Mouse (Mus musculus) intestine, embryonic 14.5 days (tissue): Measurements from ENCODE around the gene Eomes. TPM values are rescaled to one million over a fixed set of nuclear protein-coding genes. Genes with fewer than 3 reads are reported as not detected.
A peak's percentile ranks its signal among the peaks of the same experiment; 100 is the strongest.

Experiments
- ATAC-seq: fragments of 200-750 bp; cut with Nextera tagmentation; replicated peaks from 2 replicates; pipeline ENCODE4 v1.8.0; 2017; ENCODE audit warnings: low read depth, moderate number of reproducible peaks, moderate TSS enrichment, moderate library complexity; ENCODE audit not compliant: low FRiP score, low TSS enrichment
- DNase-seq: peaks from one replicate; pipeline ENCODE4 v3.0.0-alpha.2; 2018; ENCODE audit warnings: low spot score
- H3K27ac ChIP-seq: fragments of 300-500 bp; sonication (generic); 2 replicates; pipeline ENCODE4 v1.5.1; 2014; ENCODE audit warnings: low read depth, mild to moderate bottlenecking, control low read depth
- H3K27me3 ChIP-seq: fragments of 300-500 bp; sonication (generic); replicated peaks from 2 replicates; pipeline ENCODE4 v1.6.1; 2014; ENCODE audit warnings: low read length, control low read depth; ENCODE audit not compliant: control insufficient read depth, insufficient read depth
- H3K36me3 ChIP-seq: fragments of 300-500 bp; sonication (generic); 2 replicates; pipeline ENCODE4 v1.6.1; 2014; ENCODE audit warnings: low read length, control low read depth; ENCODE audit not compliant: control insufficient read depth, insufficient read depth
- H3K4me1 ChIP-seq: fragments of 300-500 bp; sonication (generic); replicated peaks from 2 replicates; pipeline ENCODE4 v1.6.1; 2014; ENCODE audit warnings: low read length, control low read depth, mixed read lengths; ENCODE audit not compliant: control insufficient read depth, insufficient read depth
- H3K4me2 ChIP-seq: fragments of 300-500 bp; sonication (generic); 2 replicates; pipeline ENCODE4 v1.6.1; 2014; ENCODE audit warnings: low read length
- H3K4me3 ChIP-seq: fragments of 300-500 bp; sonication (generic); 2 replicates; pipeline ENCODE4 v1.5.1; 2014; ENCODE audit warnings: low read depth, low read length, control low read depth, mixed read lengths
- H3K9ac ChIP-seq: fragments of 300-500 bp; sonication (generic); 2 replicates; pipeline ENCODE4 v1.6.1; 2014; ENCODE audit warnings: mild to moderate bottlenecking, low read length
- H3K9me3 ChIP-seq: fragments of 300-500 bp; sonication (generic); 2 replicates; pipeline ENCODE4 v1.6.1; 2016; ENCODE audit warnings: low read length, control low read depth; ENCODE audit not compliant: control insufficient read depth
- WGBS: fragments of 180-500 bp; shearing (Covaris S2); extraction: QIAGEN DNeasy Blood & Tissue Kit; methylation state at CpG from one replicate; pipeline ENCODE4 v1.1.7; 2014; 5-methylcytosine and 5-hydroxymethylcytosine counted together
- polyA plus RNA-seq: library from polyadenylated mRNA; unstranded; fragments of >200 nt; fragmentation: Nextera tagmentation; extraction: Ambion mirVana; gene quantifications from 2 replicates; pipeline ENCODE4 v1.2.1, GENCODE M21; 2014

Gene Eomes
- polyA plus RNA-seq, 1 experiment from 2014 or later: 0.34 TPM

- H3K4me2 ChIP-seq: no peak overlapping the region
- peaks cover 100% of the 10 kb centered on the region for H3K27me3 ChIP-seq
- ATAC-seq (no peak), DNase-seq (no peak)
- 6% methylated on average over 14 of the region's 14 CpGs for WGBS
- peaks cover 11% of the 10 kb centered on the region; the same call in 1 of the 2 replicates for H3K4me1 ChIP-seq
- H3K4me3 ChIP-seq: no peak overlapping the region
- H3K36me3 ChIP-seq: no peaks in the 10 kb centered on the region
- H3K9ac ChIP-seq: no peak overlapping the region
- no peak overlapping the region for H3K27ac ChIP-seq
- no peaks in the 10 kb centered on the region for H3K9me3 ChIP-seq
These were observed 2.3 kb downstream of the Eomes start for GRCm38 (mm10) chr9:118480292-118480690.

DNA sequence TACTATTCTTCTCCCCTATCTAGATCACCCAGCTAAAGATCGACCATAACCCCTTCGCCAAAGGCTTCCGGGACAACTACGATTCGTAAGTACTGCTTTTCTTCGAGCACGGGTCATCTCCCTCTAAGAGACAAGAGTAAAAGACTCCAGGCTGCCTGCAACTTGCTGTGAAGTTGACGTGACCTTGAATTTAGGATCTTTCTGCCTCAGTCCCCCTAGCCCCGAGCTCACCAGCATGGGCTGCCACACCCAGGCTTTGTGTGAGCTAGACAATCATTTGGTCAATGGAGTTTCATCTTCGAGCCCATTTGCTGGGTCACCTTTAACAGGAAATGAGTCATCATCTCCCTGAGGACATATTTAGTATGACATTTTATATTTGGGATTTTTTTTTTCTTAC lies 4.2 kb downstream of the Eomes start:
- peaks cover 11% of the 10 kb centered on the region; the same call in 1 of the 2 replicates for H3K4me1 ChIP-seq
- DNase-seq: no peak
- no peak overlapping the region for H3K27ac ChIP-seq
- H3K9me3 ChIP-seq: no peaks in the 10 kb centered on the region
- no peak overlapping the region for H3K9ac ChIP-seq
- H3K36me3 ChIP-seq: no peaks in the 10 kb centered on the region
- WGBS: 78% methylated on average over 10 of the region's 10 CpGs
- H3K4me2 ChIP-seq: no peak overlapping the region
- no peak overlapping the region for H3K4me3 ChIP-seq
- H3K27me3 ChIP-seq: peaks cover 100% of the 10 kb centered on the region
- ATAC-seq: no peak

DNA sequence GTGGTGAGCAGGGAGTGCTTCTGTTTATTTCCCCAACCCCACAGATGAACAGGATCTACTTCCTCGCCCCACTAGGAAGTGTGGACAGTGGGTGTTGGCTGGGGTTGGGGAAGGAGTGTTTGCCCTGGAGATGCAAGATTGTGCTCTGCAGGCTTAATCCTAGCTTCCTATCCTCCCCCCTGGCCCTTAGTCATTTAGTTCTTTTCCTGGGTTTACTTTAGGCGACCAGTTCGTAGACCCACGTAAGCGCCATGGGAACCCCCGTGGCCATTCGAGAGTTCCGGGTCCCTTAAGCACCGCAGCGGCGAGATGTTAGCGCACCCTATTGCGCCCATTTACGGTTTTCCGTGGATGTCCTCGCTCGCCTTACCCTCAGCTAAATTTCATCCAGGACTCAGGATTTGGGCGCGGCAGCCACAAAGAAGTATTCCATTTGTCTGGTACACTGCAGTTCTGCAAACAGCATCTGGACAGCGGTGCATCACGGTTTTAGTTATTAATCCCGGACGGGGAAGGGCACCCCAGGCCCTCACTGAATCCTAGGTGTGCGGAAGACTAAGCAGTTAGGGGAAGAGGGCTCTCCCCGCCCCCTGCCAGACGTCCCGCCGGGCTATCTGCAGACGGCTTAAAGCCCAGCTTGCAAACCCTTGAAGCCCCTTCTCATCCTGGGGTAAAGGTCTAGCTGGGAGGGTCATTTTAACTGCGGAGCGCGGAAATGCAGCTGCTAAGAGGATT lies 8.5 kb downstream of the Eomes start:
- Histone ChIP-seq H3K9ac (no peak overlapping the region), H3K4me2 (no peak overlapping the region; the same call in 1 of the 2 replicates), H3K9me3 (no peaks in the 10 kb centered on the region), H3K4me3 (no peak overlapping the region), H3K27me3 (peaks cover 80% of the 10 kb centered on the region), H3K36me3 (no peaks in the 10 kb centered on the region), H3K27ac (no peak overlapping the region), H3K4me1 (peaks cover 15% of the 10 kb centered on the region; the same call in 1 of the 2 replicates)
- ATAC-seq: no peak
- peak; percentile 62 for DNase-seq
- WGBS: 2% methylated on average over 32 of the region's 32 CpGs

DNA sequence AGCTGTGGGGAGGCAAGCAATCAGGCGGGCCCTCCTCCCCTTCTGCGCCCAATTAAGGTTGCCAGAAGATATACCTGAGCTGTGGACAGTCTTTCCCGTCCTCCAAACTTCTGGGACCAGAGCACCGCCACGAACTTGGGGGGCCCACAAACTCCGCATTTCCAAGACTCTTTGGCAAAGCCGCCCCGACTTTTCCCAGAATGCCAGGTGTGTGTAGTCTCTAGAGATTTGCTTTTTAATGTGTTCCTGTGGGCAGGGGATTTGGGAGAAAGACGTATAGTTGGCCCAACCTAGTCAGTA lies 9.0 kb downstream of the Eomes start:
- Histone ChIP-seq H3K9ac (no peak overlapping the region), H3K4me1 (peaks cover 15% of the 10 kb centered on the region; the same call in 1 of the 2 replicates), H3K9me3 (no peaks in the 10 kb centered on the region), H3K4me2 (no peak overlapping the region), H3K4me3 (no peak overlapping the region), H3K36me3 (no peaks in the 10 kb centered on the region), H3K27me3 (peaks cover 75% of the 10 kb centered on the region), H3K27ac (no peak overlapping the region)
- ATAC-seq (no peak), DNase-seq (no peak)
- WGBS: 1% methylated on average over 9 of the region's 9 CpGs

- peak overlapping the region; percentile 31 for H3K4me3 ChIP-seq
- peaks cover 69% of the 10 kb centered on the region for H3K27me3 ChIP-seq
- H3K27ac ChIP-seq: no peak overlapping the region
- H3K9ac ChIP-seq: no peak overlapping the region
- no peaks in the 10 kb centered on the region for H3K9me3 ChIP-seq
- WGBS: under 1% methylated on average over 22 of the region's 22 CpGs
- peak overlapping the region; percentile 51 for H3K4me2 ChIP-seq
- no peaks in the 10 kb centered on the region for H3K36me3 ChIP-seq
- no peak for ATAC-seq
- DNase-seq: peak; percentile 68
- H3K4me1 ChIP-seq: peaks cover 15% of the 10 kb centered on the region; the same call in 1 of the 2 replicates
These were observed 9.6 kb downstream of the Eomes start for GRCm38 (mm10) chr9:118487636-118488035.

DNA sequence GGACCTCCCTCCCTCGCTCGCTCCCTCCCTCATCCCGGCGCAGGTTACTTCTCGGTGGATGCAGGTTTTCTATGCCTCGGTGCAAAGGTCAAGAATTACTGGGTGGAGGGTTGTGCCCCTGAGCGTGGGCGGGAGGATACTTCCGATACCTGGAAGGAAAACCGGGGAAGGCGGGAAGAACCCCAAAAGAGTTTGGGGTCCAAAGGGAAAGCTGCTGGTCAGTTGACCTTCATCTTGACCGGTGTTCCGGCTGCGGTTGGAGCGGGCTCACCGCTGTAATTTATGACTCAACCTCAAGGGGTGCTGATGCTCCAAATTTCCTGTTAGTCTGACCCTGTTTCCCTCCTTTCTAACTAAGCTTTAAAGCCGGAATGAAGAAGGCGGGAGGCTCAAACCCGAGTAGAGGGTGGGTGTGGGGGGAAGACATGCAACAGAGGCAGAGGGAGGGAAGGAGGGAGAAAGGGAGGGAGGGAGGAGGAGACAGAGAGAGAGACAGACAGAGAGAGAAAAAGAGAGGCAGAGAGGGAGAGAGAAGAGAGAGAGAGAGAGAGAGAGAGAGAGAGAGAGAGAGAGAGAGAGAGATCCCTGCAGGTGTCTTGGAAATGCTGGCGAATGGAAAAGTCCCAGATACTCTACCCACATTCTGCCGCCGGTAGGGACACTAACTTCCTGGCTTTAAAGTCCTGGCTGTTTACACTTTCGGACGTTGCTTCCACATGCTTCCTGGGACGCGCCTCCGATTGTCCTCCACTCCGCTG lies 10.3 kb downstream of the Eomes start:
- under 1% methylated on average over 28 of the region's 28 CpGs for WGBS
- Histone ChIP-seq H3K4me3 (peak overlapping the region; percentile 31), H3K4me1 (peaks cover 15% of the 10 kb centered on the region; the same call in 1 of the 2 replicates), H3K4me2 (peak overlapping the region; percentile 51), H3K9ac (no peak overlapping the region), H3K9me3 (no peaks in the 10 kb centered on the region), H3K27ac (no peak overlapping the region), H3K36me3 (no peaks in the 10 kb centered on the region), H3K27me3 (peaks cover 62% of the 10 kb centered on the region)
- ATAC-seq (no peak), DNase-seq (peak; percentile 78)

GRCm38 (mm10) chr9:118488896-118489578 lies 11.0 kb downstream of the Eomes start:
- Histone ChIP-seq H3K4me1 (peaks cover 15% of the 10 kb centered on the region; the same call in 1 of the 2 replicates), H3K27me3 (peaks cover 55% of the 10 kb centered on the region), H3K4me2 (peak overlapping the region; percentile 51), H3K4me3 (peak overlapping the region; percentile 31), H3K36me3 (no peaks in the 10 kb centered on the region), H3K9ac (no peak overlapping the region), H3K27ac (no peak overlapping the region), H3K9me3 (no peaks in the 10 kb centered on the region)
- ATAC-seq (0 out of 2 replicates have a peak, but pooled peaks have one; percentile 14), DNase-seq (peak; percentile 70)
- 2% methylated on average over 20 of the region's 20 CpGs for WGBS

GRCm38 (mm10) chr9:118489579-118490019 lies 11.6 kb downstream of the Eomes start:
- Histone ChIP-seq H3K9ac (no peak overlapping the region), H3K4me3 (peak overlapping the region; percentile 31; the same call in 1 of the 2 replicates), H3K27me3 (peaks cover 50% of the 10 kb centered on the region), H3K36me3 (no peaks in the 10 kb centered on the region), H3K4me2 (peak overlapping the region; percentile 51), H3K4me1 (peaks cover 15% of the 10 kb centered on the region; the same call in 1 of the 2 replicates), H3K27ac (no peak overlapping the region), H3K9me3 (no peaks in the 10 kb centered on the region)
- WGBS: under 1% methylated on average over 16 of the region's 16 CpGs
- DNase-seq (peak; percentile 87), ATAC-seq (peak; percentile 63)
